Mouse (Mus musculus): ENCODE results near the gene Sh2b3.

Sh2b3 gene

GRCm38 (mm10) chr5:121846322-121846721 lies 8.9 kb upstream of the Sh2b3 start:
- intact Hi-C loops (cut with DNase I), result loop anchor here (5.0 to 10.0 kb wide), 2 partner anchors 52 to 134 kb away; partner anchors contain the start of gene Atxn2

GRCm38 (mm10) chr5:121845361-121845760 lies 7.9 kb upstream of the Sh2b3 start:
- intact Hi-C loops (cut with DNase I), result loop anchor here (5.0 to 10.0 kb wide), 2 partner anchors 51 to 133 kb away; partner anchors contain the start of gene Atxn2

- intact Hi-C loops (cut with DNase I), result loop anchor here (2.0 to 10.0 kb wide), 2 partner anchors 29 to 49 kb away; no protein-coding TSS in a partner anchor
These were observed 5.9 kb upstream of the Sh2b3 start for GRCm38 (mm10) chr5:121843138-121843905.

- intact Hi-C loops (cut with DNase I), result loop anchor here (2.0 to 10.0 kb wide), 2 partner anchors 28 to 48 kb away; no protein-coding TSS in a partner anchor
These were observed 5.2 kb upstream of the Sh2b3 start for GRCm38 (mm10) chr5:121842665-121843118.

GRCm38 (mm10) chr5:121841973-121842372 lies 4.5 kb upstream of the Sh2b3 start:
- intact Hi-C loops (cut with DNase I), result loop anchor here (2.0 to 10.0 kb wide), 2 partner anchors 27 to 47 kb away; no protein-coding TSS in a partner anchor

- intact Hi-C loops (cut with DNase I), result loop anchor here (10.0 kb wide), 1 partner anchor 47 kb away; no protein-coding TSS in a partner anchor
These were observed 4.1 kb upstream of the Sh2b3 start for GRCm38 (mm10) chr5:121841516-121841915.

GRCm38 (mm10) chr5:121839128-121839473 lies 1.7 kb upstream of the Sh2b3 start:
- intact Hi-C loops (cut with DNase I), result no loop called here

- intact Hi-C loops (cut with DNase I), result no loop called here
These were observed 1.1 kb upstream of the Sh2b3 start for GRCm38 (mm10) chr5:121838341-121839127.

- intact Hi-C loops (cut with DNase I), result no loop called here
These were observed 592 bp downstream of the Sh2b3 start for GRCm38 (mm10) chr5:121836692-121837415.

GRCm38 (mm10) chr5:121835949-121836691 lies 1.3 kb downstream of the Sh2b3 start:
- intact Hi-C loops (cut with DNase I), result no loop called here

- intact Hi-C loops (cut with DNase I), result no loop called here
These were observed 2.3 kb downstream of the Sh2b3 start for GRCm38 (mm10) chr5:121834991-121835747.

GRCm38 (mm10) chr5:121834241-121834606 lies 3.2 kb downstream of the Sh2b3 start:
- intact Hi-C loops (cut with DNase I), result no loop called here

- intact Hi-C loops (cut with DNase I), result no loop called here
These were observed 3.7 kb downstream of the Sh2b3 start for GRCm38 (mm10) chr5:121833572-121834240.

- intact Hi-C loops (cut with DNase I), result no loop called here
These were observed 4.3 kb downstream of the Sh2b3 start for GRCm38 (mm10) chr5:121833159-121833558.

GRCm38 (mm10) chr5:121832376-121833155 lies 4.9 kb downstream of the Sh2b3 start:
- intact Hi-C loops (cut with DNase I), result no loop called here

- intact Hi-C loops (cut with DNase I), result no loop called here
These were observed 6.3 kb downstream of the Sh2b3 start for GRCm38 (mm10) chr5:121831002-121831601.

- intact Hi-C loops (cut with DNase I), result no loop called here
These were observed 8.7 kb downstream of the Sh2b3 start for GRCm38 (mm10) chr5:121828491-121829432.

All from adrenal gland (tissue).